Mouse (Mus musculus): Measurements from ENCODE around the gene Gm10192.
"Not testable (repeated sequence)": the region's sequence is repeated elsewhere in the genome, so short reads cannot be mapped to it uniquely, and the experiment has no call there.

The Gm10192 gene

GRCm38 (mm10) chr4:97183066-97183465 is at the start of gene Gm10192:
Gene Gm10192 (minus strand): TSS chr4:97183166.
- DNase-seq (ENCODE audit: low read depth, low spot score): not testable (repeated sequence)

GRCm38 (mm10) chr4:97230411-97231104 is 47.6 kb upstream of the Gm10192 start:
- no peak for DNase-seq (ENCODE audit: low read depth, low spot score)

GRCm38 (mm10) chr4:97219701-97220100 is 36.7 kb upstream of the Gm10192 start:
- no peak for DNase-seq (ENCODE audit: low read depth, low spot score)

GRCm38 (mm10) chr4:97217906-97218305 is 34.9 kb upstream of the Gm10192 start:
- no peak for DNase-seq (ENCODE audit: low read depth, low spot score)

GRCm38 (mm10) chr4:97212514-97212913 is 29.5 kb upstream of the Gm10192 start:
- no peak for DNase-seq (ENCODE audit: low read depth, low spot score)

- not testable (repeated sequence) for DNase-seq (ENCODE audit: low read depth, low spot score)
These were observed 20.0 kb upstream of the Gm10192 start for GRCm38 (mm10) chr4:97202986-97203385.

- DNase-seq (ENCODE audit: low read depth, low spot score): no peak
These were observed 10.2 kb upstream of the Gm10192 start for GRCm38 (mm10) chr4:97193176-97193575.

- DNase-seq (ENCODE audit: low read depth, low spot score): no peak
These were observed 9.6 kb upstream of the Gm10192 start for GRCm38 (mm10) chr4:97192601-97193000.

- no peak for DNase-seq (ENCODE audit: low read depth, low spot score)
These were observed 2.6 kb downstream of the Gm10192 start for GRCm38 (mm10) chr4:97180396-97180795.

GRCm38 (mm10) chr4:97156841-97157345 is 26.1 kb downstream of the Gm10192 start:
- no peak for DNase-seq (ENCODE audit: low read depth, low spot score)

- no peak for DNase-seq (ENCODE audit: low read depth, low spot score)
These were observed 26.9 kb downstream of the Gm10192 start for GRCm38 (mm10) chr4:97156084-97156483.

- no peak for DNase-seq (ENCODE audit: low read depth, low spot score)
These were observed 29.4 kb downstream of the Gm10192 start for GRCm38 (mm10) chr4:97153554-97153953.

- no peak for DNase-seq (ENCODE audit: low read depth, low spot score)
These were observed 40.5 kb downstream of the Gm10192 start for GRCm38 (mm10) chr4:97142484-97142883.

All from CD4-positive, CD25-positive, alpha-beta regulatory T cell, adult 2 months (primary cell).